Mouse (Mus musculus): ENCODE measurements around the gene Pkd1.

DNA sequence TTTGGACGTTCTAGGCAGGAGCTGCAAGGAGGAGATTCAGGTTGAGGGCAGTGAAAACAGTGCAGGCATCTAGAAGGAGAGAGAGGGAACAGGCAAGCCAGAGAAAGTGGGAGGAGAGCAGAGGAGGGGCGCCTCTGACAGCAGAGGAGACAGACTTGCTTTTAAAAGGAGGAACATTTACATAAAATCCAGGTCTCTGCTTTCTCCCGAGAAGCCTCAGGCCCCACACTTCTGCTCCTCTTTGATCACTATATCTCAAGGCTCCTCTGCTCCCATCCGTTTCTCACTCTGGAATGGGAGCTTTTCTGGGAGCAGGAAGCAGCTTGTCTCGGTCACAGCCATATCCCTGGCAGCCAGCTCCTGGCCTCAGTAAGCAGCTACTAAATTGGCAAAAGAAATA is 14.3 kb upstream of the Pkd1 start:
- TF ChIP-seq CTCF (IDR thresholded peaks at IDR 0.05; ENCODE audit: low read depth) (no peak), EP300 (IDR thresholded peaks at IDR 0.05; ENCODE audit: low read depth) (no peak)

Data from heart, postnatal 0 days (tissue).